Mouse (Mus musculus) left cerebral cortex, adult 9 months (tissue): ENCODE results near the gene Zfp882.
"Not testable (repeated sequence)": the region's sequence is repeated elsewhere in the genome, so short reads cannot be mapped to it uniquely, and the experiment has no call there.

Experiments used
- DNase-seq, 2 experiments: peaks; one replicate each; pipeline ENCODE4 v3.0.0; 2022; ENCODE audit warnings: low spot score in 2 of 2

Gene Zfp882

GRCm38 (mm10) chr8:71952489-71952888, 44.1 kb downstream of the Zfp882 start:
- no peak for DNase-seq

DNA sequence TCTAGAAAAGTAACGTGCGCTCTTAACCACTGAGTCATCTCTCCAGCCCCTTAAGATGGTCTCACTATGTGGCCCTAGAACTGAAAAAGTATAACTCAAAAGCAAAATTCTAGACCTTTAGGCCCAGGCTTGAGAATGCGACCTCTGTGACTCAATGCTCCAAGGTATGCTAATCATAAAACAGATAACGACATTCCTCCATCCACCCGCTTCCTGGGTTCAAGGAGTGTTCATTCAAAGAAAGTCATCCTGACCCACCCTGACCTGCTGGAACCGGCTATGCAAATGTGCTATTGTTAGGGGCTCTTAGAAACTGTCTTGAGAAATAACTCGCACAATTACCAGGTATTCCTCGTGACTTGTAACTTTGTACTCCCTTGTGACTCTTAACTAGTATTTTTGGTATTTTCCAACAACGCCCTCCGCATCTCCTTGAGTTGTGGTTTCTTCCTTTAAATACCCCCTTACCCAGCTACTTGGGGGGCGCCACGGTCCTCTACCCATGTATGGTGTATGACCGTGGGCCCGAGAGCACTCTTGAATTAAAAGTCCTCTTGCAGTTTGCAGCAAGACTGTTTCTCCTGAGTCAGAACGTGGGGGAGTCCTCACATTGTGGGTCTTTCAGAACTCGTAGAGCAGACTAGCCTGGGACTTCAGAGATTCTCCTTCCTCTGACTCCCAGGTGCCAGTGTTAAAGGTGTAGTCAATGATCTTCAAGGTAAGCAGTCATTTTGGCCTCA, 44.7 kb downstream of the Zfp882 start:
- not testable (repeated sequence) for DNase-seq

DNA sequence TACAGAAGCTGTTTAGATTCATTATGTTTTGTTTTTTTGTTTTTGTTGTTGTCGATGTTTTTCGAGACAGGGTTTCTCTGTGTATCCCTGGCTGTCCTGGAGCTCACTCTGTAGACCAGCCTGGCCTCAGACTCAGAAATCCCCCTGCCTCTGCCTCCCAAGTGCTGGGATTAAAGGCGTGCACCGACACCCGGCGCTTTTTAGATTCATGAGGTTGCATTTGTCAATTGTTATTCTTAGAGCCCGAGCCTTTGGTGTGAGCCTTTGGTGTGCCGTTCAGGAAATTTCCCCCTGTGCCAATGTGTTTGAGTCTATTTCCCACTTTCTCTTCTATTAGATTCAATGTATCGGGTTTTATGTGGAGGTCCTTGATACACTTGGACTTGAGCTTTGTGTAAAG, 46.3 kb downstream of the Zfp882 start:
- no peak for DNase-seq

DNA sequence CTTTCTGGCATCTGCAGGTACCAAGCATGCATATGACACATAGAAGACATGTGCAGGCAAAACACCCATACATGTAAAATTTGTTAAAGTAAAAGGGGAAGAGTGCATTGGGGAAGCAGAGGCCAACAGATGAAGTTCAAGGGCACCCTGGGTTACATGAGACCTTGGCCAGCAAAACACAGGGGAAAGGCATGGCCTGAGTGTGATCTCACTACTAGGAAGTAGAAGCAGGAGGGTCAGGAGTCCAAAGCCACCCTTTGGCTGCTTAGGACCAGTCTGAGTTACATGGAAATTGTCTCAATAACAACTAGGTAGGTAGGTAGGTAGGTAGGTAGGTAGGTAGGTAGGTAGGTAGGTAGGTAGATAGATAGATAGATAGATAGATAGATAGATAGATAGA, 52.1 kb downstream of the Zfp882 start:
- DNase-seq, result no peak

- no peak for DNase-seq
Measured at GRCm38 (mm10) chr8:71961796-71962195, 53.4 kb downstream of the Zfp882 start.

DNA sequence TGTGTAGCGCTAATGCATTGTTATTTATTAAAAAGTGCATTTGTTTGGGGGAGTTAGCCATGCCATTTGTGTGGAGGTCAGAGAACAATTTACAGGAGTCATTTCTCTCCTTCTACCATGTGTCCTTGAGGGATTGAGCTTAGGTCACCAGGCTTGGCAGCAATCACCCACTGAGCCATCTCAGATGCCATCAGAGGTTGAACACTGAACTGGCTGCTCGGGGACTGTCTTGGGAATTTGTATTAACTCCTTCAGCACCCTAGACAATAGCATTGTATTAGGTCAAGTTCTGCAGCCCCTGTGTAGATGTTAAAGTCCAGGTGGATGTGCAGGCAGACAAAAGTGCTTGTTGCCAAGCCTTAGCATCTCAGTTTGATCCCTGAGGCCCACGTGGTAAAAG, 55.6 kb downstream of the Zfp882 start:
- DNase-seq, result no peak

DNA sequence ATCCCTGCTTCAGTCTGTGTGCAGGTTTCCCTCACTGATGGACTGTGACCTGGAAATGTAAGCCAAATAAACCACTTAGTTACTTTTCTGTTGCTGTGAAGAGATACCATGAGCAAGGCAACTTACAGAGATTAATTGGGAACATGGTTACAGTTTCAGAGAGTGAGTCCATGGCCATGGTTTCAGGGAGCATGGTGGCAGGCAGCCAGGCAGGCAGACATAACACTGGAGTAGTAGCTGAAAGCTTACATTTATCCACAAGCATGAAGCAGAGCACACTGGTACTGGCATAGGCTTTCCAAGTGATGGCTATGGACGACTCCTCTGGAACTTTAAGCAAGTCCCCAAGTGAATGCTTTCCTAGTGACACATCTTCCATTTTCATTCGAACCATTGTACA, 56.8 kb downstream of the Zfp882 start:
- no peak for DNase-seq
